Mouse (Mus musculus): ENCODE measurements around the gene Mum1.

DNA sequence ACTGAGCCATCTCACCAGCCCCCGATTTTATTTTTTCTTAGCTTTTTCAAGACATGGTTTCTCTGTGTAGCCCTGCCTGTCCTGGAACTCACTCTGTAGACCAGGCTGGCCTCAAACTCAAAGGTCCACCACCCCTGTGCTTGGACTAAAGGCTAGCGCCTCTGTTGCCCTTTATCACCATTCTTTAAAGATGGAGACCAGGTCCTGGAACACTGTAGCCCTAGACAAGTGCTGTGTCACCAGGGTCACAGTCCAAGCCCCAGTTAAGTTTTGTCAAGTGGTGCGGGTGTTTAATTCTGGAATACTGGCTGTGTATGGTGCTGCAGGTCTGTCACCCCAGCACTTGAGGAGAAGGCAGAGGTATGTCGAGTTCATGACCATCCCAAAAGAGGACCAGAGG, 10.8 kb downstream of the Mum1 start:
- TF ChIP-seq EP300 (IDR thresholded peaks at IDR 0.05), result no peak
- TF ChIP-seq CTCF (IDR thresholded peaks at IDR 0.05), result no peak
